Mouse (Mus musculus) adrenal gland, postnatal 4 days (tissue): ENCODE data around the gene Cks1b. TPM values are rescaled to one million over a fixed set of nuclear protein-coding genes. Genes with fewer than 3 reads are reported as not detected.
A peak's percentile ranks its signal among the peaks of the same experiment; 100 is the strongest.

Experiments
- DNase-seq, 2 experiments: peaks; one replicate each; pipeline ENCODE4 v3.0.0; 2021 to 2022; ENCODE audit warnings: low spot score in 2 of 2, mixed read lengths in 2 of 2
- total RNA-seq, 2 experiments: library from RNA; stranded (reverse); gene quantifications; 2 replicates each; pipeline ENCODE4 v1.2.3; 2021

The Cks1b gene
- total RNA-seq, 2 experiments from 2014 or later, result 64.2 to 66.3 TPM

GRCm38 (mm10) chr3:89406887-89407286 is 11.3 kb downstream of the Cks1b start:
- DNase-seq, result no peak

GRCm38 (mm10) chr3:89402693-89403092 is 15.5 kb downstream of the Cks1b start, which contains the start of gene Lenep:
Lenep (minus strand) TSS chr3:89402793.
- DNase-seq, result no peak

- no peak for DNase-seq
Measured at GRCm38 (mm10) chr3:89401329-89401728, 16.9 kb downstream of the Cks1b start.

- DNase-seq, result no peak
Measured at GRCm38 (mm10) chr3:89396654-89397005, 21.6 kb downstream of the Cks1b start.

- no peak for DNase-seq
Measured at GRCm38 (mm10) chr3:89395806-89396653, 22.2 kb downstream of the Cks1b start.

- no peak for DNase-seq
Measured at GRCm38 (mm10) chr3:89395419-89395805, 22.8 kb downstream of the Cks1b start.

- DNase-seq, result peak; percentile 56 to 73
Measured at GRCm38 (mm10) chr3:89394894-89395256, 23.3 kb downstream of the Cks1b start.

- peak; percentile 63 to 73 for DNase-seq
Measured at GRCm38 (mm10) chr3:89394006-89394893, 23.9 kb downstream of the Cks1b start, which contains the start of gene Zbtb7b. Zbtb7b (minus strand) TSS chr3:89394776.

GRCm38 (mm10) chr3:89393605-89394004 is 24.6 kb downstream of the Cks1b start:
- DNase-seq, result peak; percentile 90 to 99

- no peak for DNase-seq
Measured at GRCm38 (mm10) chr3:89392871-89393311, 25.3 kb downstream of the Cks1b start.

- peak in 1 of 2 experiments; percentile 61 for DNase-seq
Measured at GRCm38 (mm10) chr3:89391663-89392511, 26.3 kb downstream of the Cks1b start.

- DNase-seq, result no peak
Measured at GRCm38 (mm10) chr3:89390699-89391662, 27.2 kb downstream of the Cks1b start.

GRCm38 (mm10) chr3:89390111-89390515 is 28.1 kb downstream of the Cks1b start:
- DNase-seq, result peak in 1 of 2 experiments; percentile 54

GRCm38 (mm10) chr3:89388901-89389740 is 29.1 kb downstream of the Cks1b start:
- no peak for DNase-seq

GRCm38 (mm10) chr3:89388134-89388881 is 29.9 kb downstream of the Cks1b start:
- DNase-seq, result no peak

GRCm38 (mm10) chr3:89387632-89388031 is 30.6 kb downstream of the Cks1b start:
- no peak for DNase-seq

- no peak for DNase-seq
Measured at GRCm38 (mm10) chr3:89386438-89387420, 31.5 kb downstream of the Cks1b start.
